Mouse (Mus musculus) kidney, adult 2 months (tissue): ENCODE measurements around the gene Cenpf.

Experiments
- CTCF ChIP-seq: fragments of 200-500 bp; conservative IDR thresholded peaks from 2 replicates; pipeline ENCODE4 v1.5.1; 2011; ENCODE audit warnings: low read depth, mild to moderate bottlenecking, control low read depth, low read length, moderate library complexity, mixed read lengths; ENCODE audit not compliant: insufficient read depth, insufficient read length
- POLR2A ChIP-seq: fragments of 200-500 bp; IDR thresholded peaks from one replicate; pipeline ENCODE4 v1.6.1; 2011; ENCODE audit warnings: low read depth, low read length, control low read depth

DNA sequence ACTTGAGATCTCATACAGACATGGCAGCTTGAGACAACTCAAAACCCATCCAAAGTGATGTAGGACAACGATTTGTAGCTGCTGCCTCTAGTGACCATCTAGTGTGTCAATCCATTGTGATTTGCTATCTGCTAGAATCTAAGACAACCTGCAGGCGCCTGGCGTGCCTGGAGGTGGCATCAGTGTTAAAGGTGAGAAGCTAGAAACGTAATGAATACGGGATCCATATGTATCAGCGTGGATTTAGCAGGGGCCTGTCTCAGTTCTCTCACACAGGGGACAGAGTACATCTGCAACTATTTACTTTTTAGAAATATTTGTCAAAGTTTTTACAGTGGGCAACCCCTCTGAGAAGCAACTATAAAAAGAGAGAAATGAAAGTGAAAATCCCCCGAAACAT is 15.3 kb upstream of the Cenpf start:
- TF ChIP-seq CTCF: no peak; the same call in 1 of the 2 replicates
- no peak for TF ChIP-seq POLR2A
